Mouse (Mus musculus) kidney, postnatal 36 days (tissue): ENCODE data around the gene Adora1.

ENCODE experiments used
- DNase-seq, 2 experiments: peaks; one replicate each; pipeline ENCODE4 v3.0.0; 2021 to 2022; ENCODE audit warnings: mixed read lengths in 2 of 2

Adora1 gene

GRCm38 (mm10) chr1:134152626-134153590, 82.3 kb downstream of the Adora1 start:
- DNase-seq: no peak

GRCm38 (mm10) chr1:134151655-134152412, 83.4 kb downstream of the Adora1 start:
- DNase-seq: peak; percentile 81 to 86

DNA sequence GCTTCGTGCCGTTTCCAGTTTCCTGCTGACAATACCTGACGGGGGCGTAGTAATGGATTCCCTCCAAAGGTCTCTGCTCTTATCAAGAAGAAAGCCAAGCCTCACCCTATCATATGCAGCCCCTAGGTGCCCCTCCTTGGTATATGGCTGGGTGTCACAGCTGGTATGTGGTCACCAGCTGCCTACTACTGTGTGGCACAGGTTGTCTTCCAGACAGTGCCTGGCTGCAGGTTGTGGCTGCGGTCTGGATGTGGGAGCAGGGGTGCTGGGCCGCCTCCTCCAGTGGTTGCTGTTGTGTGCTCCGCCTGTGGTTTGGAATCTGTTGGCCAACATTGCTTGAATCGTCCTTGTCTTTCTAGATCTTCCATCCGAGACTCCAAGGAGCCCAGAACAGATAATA, 84.5 kb downstream of the Adora1 start:
- no peak for DNase-seq

DNA sequence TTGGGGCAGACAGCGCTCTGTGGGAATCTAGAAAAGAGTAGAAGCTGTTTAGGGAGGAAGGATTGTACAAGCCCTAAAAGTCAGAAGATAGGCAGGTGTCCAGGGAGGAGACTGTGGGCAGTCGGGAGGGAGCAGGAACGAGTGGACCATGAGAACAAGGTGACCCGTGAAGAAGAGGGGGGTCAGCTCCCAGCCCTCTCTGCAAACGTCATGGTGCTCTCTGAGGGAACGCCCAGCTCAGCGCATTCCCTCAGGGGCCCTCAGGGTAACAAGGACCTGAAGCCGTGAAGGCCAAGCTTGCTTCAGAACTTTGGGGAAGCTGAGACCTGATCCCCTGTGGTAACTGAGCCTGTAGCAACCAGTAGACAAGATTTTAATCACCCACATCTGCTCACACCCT, 85.2 kb downstream of the Adora1 start:
- DNase-seq: no peak
